Mouse (Mus musculus) granulocyte monocyte progenitor cell, adult 5-6 weeks (primary cell): Measurements from ENCODE around the gene H2-T3. TPM values are rescaled to one million over a fixed set of nuclear protein-coding genes. Genes with fewer than 3 reads are reported as not detected.
"Not testable (repeated sequence)": the region's sequence is repeated elsewhere in the genome, so short reads cannot be mapped to it uniquely, and the experiment has no call there.

ENCODE experiments used
- ATAC-seq: replicated peaks from 2 replicates; pipeline ENCODE4 v1.8.0; 2016; ENCODE audit warnings: mild to moderate bottlenecking, moderate TSS enrichment, inconsistent platforms; ENCODE audit not compliant: poor library complexity, severe bottlenecking
- total RNA-seq, 2 experiments: library from RNA; stranded (forward) in 1 of 2; stranded (reverse) in 1 of 2; fragments of 200-712, 200-1000 nt in 1 of 2; fragments of >200 nt in 1 of 2; fragmentation: Nextera tagmentation in 1 of 2; gene quantifications; 2 replicates each; pipeline ENCODE4 v1.2.3; 2014 to 2017

Gene H2-T3
- total RNA-seq, 2 experiments from 2014 or later: not detected

GRCm38 (mm10) chr17:36182212-36182611 lies 7.9 kb downstream of the H2-T3 start:
- ATAC-seq: no peak

DNA sequence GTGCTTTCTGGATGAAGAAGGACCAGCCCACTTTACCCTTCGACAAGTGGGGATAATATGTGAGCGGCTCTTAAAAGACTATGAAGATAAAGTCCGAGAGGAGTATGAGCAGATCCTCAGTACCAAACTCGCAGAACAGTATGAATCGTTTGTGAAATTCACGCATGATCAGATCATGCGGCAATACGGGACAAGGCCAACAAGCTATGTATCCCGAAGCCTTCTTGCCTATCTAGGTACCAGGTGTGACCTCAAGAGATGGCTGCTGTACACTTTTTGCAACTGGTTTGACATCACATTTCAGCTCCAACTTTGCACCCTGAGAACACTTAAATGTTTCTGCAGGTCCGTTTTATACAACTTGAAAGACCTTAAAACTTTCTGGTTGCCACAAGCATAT lies 10.6 kb downstream of the H2-T3 start:
- not testable (repeated sequence) for ATAC-seq

DNA sequence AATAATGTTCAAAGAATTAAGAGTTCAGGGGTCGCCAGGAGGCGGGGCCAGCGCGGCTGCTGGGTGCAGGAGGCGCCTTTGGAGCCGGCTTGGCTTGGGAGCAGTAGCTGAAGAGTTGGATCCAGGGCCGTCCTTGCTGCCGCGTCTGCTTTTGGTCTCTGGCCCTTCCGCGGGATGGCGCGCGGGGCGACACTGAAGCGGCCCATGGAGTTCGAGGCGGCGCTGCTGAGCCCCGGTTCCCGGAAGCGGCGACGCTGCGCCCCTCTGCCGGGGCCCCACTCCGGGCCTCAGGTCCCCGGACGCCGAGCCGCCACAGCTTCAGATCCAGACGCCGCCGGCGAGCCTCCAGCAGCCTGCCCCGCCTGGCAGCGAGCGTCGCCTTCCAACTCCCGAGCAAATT lies 11.1 kb downstream of the H2-T3 start:
- peak; percentile 78 for ATAC-seq

DNA sequence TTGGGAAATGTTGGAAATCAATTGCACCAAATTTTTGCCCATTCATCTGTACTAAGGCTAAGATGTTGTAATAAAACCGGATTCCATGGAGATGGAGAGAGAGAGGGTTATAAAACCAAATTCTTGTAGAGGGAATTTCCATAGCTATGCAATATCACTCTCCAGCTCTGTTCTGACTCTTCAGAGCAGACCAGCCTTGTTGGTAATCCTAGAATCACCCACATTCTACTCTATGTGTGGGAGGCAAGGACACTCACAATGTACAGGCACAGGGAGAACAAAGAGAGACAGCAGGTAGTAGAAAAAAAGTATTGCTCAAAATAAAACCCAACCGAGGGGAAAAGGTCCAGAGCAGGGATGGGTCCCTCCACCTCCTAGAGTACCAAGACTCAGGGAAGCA lies 14.0 kb downstream of the H2-T3 start:
- ATAC-seq: not testable (repeated sequence)

GRCm38 (mm10) chr17:36170287-36170814 lies 19.7 kb downstream of the H2-T3 start:
- ATAC-seq: no peak

- no peak for ATAC-seq
Measured at GRCm38 (mm10) chr17:36169753-36170152, 20.3 kb downstream of the H2-T3 start.

DNA sequence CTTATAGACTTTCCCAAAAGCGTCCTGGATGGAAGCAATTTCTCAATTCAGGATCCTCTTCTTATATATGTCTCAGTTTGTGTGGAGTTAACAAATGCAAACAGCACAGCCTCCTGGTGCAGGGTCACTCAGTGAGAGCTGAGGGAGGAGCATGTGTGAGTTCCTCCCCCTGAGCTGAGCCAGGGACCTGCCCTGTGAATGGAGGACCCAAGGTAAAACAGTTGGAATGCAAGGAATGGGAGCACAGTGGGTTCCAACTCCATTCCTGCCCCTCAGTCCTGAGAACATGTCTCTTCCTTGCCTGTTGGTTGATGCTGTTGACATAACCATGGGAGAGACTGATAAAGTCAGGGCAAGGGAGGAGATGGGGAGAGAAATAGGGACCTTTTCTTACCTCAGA lies 21.0 kb downstream of the H2-T3 start:
- ATAC-seq: not testable (repeated sequence)

DNA sequence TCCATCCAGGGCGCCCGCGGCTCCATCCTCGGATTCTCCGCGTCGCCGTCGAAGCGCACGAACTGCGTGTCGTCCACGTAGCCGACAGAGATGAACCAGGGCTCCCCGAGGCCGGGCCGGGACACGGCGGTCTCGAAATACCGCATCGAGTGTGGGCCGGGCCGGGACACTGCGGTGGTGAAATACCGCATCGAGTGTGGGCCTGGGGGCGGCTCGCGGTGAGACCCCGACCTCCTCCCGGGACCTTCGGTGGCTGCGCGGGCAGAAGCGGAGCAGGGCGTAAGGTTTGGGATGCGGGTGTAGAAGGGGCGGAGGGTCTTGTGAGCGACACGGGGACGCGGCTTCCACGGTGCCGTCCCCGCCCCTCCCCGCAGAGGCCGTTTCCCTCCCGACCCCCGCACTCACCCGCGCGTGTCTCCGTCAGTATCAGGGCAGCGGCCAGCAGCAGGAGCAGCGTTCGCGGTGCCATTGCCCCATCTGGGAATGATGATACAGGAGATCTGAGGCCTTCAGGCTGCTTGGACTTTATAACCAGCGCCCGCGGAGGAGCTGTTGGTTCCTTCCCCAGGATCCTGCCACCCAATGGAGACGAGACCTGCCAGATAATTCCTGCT lies 21.9 kb downstream of the H2-T3 start, which contains the start of gene Gm8909:
Gene Gm8909, minus strand, starts transcription at position 499 of the 614 bp plus-strand sequence.
- peak; percentile 26; the same call in 1 of the 2 replicates for ATAC-seq

DNA sequence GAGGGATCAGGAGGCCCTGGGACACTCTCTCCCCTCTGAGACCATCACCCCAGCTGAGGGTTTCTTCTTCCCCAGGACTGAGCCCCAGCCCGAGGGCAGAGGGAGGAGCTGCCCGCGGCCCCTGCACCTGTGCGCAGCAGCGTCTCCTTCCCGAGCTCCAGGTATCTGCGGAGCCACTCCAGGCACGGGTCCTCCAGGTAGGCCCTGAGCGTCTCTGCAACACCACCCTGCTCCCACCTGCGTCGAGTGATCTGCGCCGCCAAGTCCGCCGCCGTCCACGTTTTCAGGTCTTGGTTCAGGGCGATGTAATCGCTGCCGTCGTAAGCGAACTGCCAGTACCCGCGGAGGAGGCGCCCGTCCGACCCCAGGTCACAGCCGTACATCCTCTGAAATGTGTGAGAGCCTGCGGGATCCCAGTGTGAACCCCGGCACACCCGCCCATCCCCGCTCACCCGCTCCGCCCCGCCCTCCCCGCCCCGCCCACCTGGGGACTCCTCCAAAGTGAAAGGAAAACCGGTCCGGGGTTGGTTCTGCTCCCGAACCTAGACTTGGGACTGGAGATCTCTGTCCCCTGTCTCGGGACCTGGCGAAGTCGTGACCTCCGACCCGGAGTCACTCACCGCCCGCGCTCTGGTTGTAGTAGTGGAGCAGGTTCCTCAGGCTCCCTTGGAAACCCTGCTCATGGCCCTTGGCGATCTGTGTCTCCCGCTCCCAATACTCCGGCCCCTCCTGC lies 22.6 kb downstream of the H2-T3 start:
- ATAC-seq: peak; percentile 48

GRCm38 (mm10) chr17:36166901-36167300 lies 23.2 kb downstream of the H2-T3 start:
- not testable (repeated sequence) for ATAC-seq

GRCm38 (mm10) chr17:36161129-36162051 lies 28.7 kb downstream of the H2-T3 start:
- ATAC-seq: peak; percentile 72

DNA sequence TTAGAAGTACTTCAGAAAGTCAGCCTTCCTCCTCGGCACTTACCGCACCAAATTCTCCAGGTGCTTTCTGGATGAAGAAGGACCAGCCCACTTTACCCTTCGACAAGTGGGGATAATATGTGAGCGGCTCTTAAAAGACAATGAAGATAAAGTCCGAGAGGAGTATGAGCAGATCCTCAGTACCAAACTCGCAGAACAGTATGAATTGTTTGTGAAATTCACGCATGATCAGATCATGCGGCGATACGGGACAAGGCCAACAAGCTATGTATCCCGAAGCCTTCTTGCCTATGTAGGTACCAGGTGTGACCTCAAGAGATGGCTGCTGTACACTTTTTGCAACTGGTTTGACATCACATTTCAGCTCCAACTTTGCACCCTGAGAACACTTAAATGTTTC lies 31.8 kb downstream of the H2-T3 start:
- ATAC-seq: not testable (repeated sequence)

- peak; percentile 36 for ATAC-seq
Measured at GRCm38 (mm10) chr17:36157782-36158181, 32.3 kb downstream of the H2-T3 start.

- no peak for ATAC-seq
Measured at GRCm38 (mm10) chr17:36154271-36155149, 35.6 kb downstream of the H2-T3 start.

- not testable (repeated sequence) for ATAC-seq
Measured at GRCm38 (mm10) chr17:36151200-36151599, 38.9 kb downstream of the H2-T3 start.

DNA sequence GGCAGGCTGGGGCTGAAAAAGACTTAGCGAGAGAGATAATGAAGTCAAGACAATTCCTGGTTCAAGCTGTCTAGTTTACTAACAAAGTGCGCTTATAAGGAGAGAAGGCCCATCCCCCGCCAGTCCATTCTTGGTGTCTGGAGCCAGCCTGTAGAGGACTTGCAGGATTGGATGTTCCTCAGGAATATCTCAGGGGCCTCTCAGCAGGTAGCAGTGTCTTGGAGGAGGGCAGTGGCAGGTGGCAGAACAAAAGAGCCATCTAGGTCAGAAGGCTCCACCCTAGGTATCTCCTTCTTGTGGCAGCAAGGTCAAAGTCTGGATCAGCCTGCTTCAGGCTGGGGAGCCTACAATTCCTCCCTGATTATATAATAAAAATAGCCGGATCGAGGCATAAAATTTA lies 41.6 kb downstream of the H2-T3 start:
- ATAC-seq: not testable (repeated sequence)

DNA sequence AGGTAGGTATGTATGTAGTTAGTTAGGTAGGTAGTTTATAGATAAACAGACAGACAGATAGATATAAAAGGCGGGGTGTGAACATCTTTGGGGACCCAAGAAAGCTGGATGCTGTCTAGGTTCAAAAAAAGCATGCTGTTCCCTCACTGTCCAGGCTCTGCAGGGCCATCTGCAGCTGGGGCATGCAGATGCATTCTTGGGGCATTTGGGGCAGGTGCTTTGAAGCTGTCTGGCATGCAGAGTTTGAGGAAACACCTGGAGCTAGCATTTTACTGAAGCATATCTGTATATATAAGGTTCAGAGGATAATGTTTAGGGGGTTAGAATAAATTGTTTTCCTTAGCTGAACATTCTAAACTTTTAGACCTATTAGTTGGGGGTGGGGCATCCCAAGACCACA lies 43.1 kb downstream of the H2-T3 start:
- ATAC-seq: not testable (repeated sequence)

DNA sequence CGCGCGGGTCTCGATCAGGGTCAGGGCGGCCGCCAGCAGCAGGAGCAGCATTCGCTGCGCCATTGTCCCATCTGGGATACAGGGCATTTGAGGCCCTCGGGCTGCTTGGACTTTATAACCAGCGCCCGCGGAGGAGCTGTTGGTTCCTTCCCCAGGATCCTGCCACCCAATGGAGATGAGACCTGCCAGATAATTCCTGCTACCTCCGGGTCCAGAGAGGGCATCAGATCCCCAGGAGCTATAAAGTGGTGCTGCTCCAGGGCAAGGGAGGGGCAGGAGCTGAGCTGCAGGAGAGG lies 44.3 kb downstream of the H2-T3 start:
- ATAC-seq: 0 out of 2 replicates have a peak, but pooled peaks have one; percentile 20

GRCm38 (mm10) chr17:36145111-36145860 lies 44.8 kb downstream of the H2-T3 start:
- ATAC-seq: peak; percentile 70
